Mouse (Mus musculus) embryonic facial prominence, embryonic 15.5 days (tissue): ENCODE measurements around the gene Setd6. TPM values are rescaled to one million over a fixed set of nuclear protein-coding genes. Genes with fewer than 3 reads are reported as not detected.

Experiments
- ATAC-seq: fragments of 200-750 bp; cut with Nextera tagmentation; 2 replicates; pipeline ENCODE4 v1.8.0; 2017; ENCODE audit warnings: low read depth, moderate TSS enrichment; ENCODE audit not compliant: insufficient number of reproducible peaks, low FRiP score, low TSS enrichment
- H3K27ac ChIP-seq: fragments of 300-500 bp; sonication (generic); replicated peaks from 2 replicates; pipeline ENCODE4 v1.5.1; 2015; ENCODE audit warnings: mild to moderate bottlenecking, inconsistent platforms
- H3K27me3 ChIP-seq: fragments of 300-500 bp; sonication (generic); 2 replicates; pipeline ENCODE4 v1.6.1; 2015; ENCODE audit warnings: inconsistent platforms
- H3K36me3 ChIP-seq: fragments of 300-500 bp; sonication (generic); 2 replicates; pipeline ENCODE4 v1.6.1; 2015; ENCODE audit warnings: mild to moderate bottlenecking, inconsistent platforms
- H3K4me1 ChIP-seq: fragments of 300-500 bp; sonication (generic); 2 replicates; pipeline ENCODE4 v1.6.1; 2015; ENCODE audit warnings: inconsistent platforms
- H3K4me2 ChIP-seq: fragments of 300-500 bp; sonication (generic); replicated peaks from 2 replicates; pipeline ENCODE4 v1.6.1; 2015; ENCODE audit warnings: mild to moderate bottlenecking, inconsistent platforms
- H3K4me3 ChIP-seq: fragments of 300-500 bp; sonication (generic); replicated peaks from 2 replicates; pipeline ENCODE4 v1.5.1; 2015; ENCODE audit warnings: mild to moderate bottlenecking, inconsistent platforms
- H3K9ac ChIP-seq: fragments of 300-500 bp; sonication (generic); 2 replicates; pipeline ENCODE4 v1.6.1; 2015; ENCODE audit warnings: inconsistent platforms
- H3K9me3 ChIP-seq: fragments of 300-500 bp; sonication (generic); replicated peaks from 2 replicates; pipeline ENCODE4 v1.6.1; 2016; ENCODE audit warnings: inconsistent platforms
- WGBS: fragments of 180-500 bp; shearing (Covaris S2); methylation state at CpG from one replicate; pipeline ENCODE4 v1.1.7; 2015; 5-methylcytosine and 5-hydroxymethylcytosine counted together
- polyA plus RNA-seq: library from polyadenylated mRNA; unstranded; fragments of >200 nt; fragmentation: Nextera tagmentation; extraction: Ambion mirVana; gene quantifications from 2 replicates; pipeline ENCODE4 v1.2.1, GENCODE M21; 2015

Gene Setd6
- 18.0 and 22.5 TPM in 2 replicates for polyA plus RNA-seq

DNA sequence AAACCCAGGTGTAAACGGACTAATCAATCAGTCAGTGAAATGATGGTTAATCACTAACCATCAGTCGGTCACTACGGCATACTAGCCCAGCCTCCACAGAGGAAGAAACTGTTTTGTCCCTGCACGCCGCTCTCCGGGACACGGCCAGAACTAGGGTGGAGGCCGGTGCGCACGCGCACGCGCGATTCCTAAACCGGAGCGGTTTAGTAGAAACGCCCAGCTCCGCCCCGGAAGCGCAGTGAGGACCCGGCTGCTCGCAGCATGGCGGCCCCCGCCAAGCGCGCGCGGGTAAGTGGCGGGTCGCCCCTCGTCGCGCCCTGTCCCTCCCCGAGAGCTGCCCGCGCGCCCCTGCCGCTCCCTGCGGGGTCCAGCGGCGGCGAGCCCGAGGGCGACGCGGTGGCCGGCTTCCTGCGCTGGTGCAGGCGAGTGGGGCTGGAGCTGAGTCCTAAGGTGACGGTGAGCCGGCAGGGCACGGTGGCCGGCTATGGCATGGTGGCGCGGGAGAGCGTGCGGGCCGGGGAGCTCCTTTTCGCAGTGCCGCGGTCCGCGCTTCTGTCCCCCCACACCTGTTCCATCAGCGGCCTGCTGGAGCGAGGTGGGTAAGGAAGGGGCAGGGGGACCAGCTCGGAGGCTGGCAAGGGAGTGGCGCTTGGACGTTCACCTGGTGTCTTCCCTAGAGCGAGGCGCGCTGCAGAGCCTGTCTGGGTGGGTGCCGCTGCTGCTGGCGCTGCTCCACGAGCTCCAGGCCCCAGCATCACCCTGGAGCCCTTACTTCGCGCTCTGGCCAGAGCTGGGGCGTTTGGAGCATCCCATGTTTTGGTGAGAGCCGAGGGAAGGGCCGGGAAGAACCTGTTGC is at the start of gene Setd6:
Gene Setd6 (plus strand): TSS at position 206 of the 856 bp plus-strand sequence.
- ATAC-seq: peak; percentile 88
- Histone ChIP-seq H3K27me3 (no peaks in the 10 kb centered on the region), H3K36me3 (peaks cover 36% of the 10 kb centered on the region), H3K9me3 (no peaks in the 10 kb centered on the region), H3K4me3 (peak within 1 kb of the TSS; percentile 86), H3K4me2 (peak within 1 kb of the TSS; percentile 90), H3K4me1 (peaks cover 18% of the 10 kb centered on the region), H3K27ac (peak within 1 kb of the TSS; percentile 72), H3K9ac (peak within 1 kb of the TSS; percentile 68)
- WGBS: 1% methylated on average over 75 of the region's 79 CpGs

DNA sequence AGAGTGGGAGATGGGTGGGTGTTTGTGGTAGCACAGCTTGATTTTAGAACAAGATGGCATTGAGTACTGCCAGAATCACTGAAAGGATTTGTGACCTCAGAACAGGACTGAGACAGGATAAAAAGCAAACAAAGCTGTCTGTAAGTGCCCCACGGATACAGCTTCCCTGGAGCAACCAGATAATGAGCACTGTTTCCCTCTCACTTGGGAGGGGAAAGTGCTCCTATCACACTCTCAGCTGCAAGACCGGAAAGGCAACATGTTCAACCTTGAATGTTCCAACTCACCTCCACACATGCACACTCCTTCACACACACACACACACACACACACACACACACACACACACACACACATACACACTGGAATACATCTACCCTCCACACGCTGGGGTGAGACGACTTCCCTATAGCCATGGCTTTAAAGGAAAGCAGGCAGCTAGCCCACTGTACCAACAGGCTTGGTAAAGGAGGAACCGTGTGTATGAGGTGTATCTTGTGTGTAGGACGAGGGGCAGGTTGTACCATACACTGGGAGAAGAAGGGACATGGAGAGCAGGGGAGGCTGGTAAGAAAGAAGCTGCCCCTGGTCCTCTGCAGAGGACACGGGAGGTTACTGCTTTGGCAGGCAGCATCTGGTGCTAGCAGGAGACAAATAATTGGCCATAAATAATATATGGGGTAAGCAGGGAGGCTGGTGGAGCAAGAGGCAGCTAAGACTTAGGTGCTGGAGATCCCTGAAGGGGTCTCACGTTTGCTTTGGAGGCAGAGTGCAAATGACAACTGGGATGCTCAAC is 47.3 kb upstream of the Setd6 start:
- H3K4me2 ChIP-seq: no peak overlapping the region
- H3K4me3 ChIP-seq: no peak overlapping the region
- no peak for ATAC-seq
- no peaks in the 10 kb centered on the region for H3K4me1 ChIP-seq
- 52% methylated on average over 8 of the region's 8 CpGs for WGBS
- no peaks in the 10 kb centered on the region for H3K36me3 ChIP-seq
- H3K27me3 ChIP-seq: peaks cover 10% of the 10 kb centered on the region
- no peak overlapping the region for H3K9ac ChIP-seq
- no peaks in the 10 kb centered on the region for H3K9me3 ChIP-seq
- H3K27ac ChIP-seq: no peak overlapping the region

GRCm38 (mm10) chr8:95669967-95670366 is 45.7 kb upstream of the Setd6 start:
- no peaks in the 10 kb centered on the region for H3K4me1 ChIP-seq

DNA sequence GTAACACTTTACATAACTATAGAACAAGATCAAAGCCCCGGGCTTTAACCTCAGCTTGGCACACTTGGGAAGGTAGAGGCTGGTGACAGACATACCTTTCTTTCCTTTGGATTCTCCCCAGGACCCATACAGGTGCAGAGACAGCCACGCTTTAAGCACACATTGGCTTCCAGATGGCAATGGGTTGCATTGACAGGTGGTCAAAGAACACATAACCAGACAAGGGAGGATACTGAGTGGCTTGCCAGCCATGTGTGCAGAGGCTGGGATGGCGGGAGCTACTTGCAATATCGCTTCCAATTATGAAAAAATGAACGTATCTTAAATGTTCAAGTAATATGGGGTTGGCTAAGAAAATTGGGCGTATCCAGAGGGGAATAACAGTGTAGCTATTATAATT is 43.8 kb upstream of the Setd6 start:
- H3K4me3 ChIP-seq: no peak overlapping the region
- WGBS: 80% methylated on average over 6 of the region's 6 CpGs
- no peaks in the 10 kb centered on the region for H3K9me3 ChIP-seq
- no peaks in the 10 kb centered on the region for H3K4me1 ChIP-seq
- H3K4me2 ChIP-seq: no peak overlapping the region
- no peak overlapping the region for H3K9ac ChIP-seq
- no peak overlapping the region for H3K27ac ChIP-seq
- ATAC-seq: no peak
- no peaks in the 10 kb centered on the region for H3K36me3 ChIP-seq
- H3K27me3 ChIP-seq: peaks cover 44% of the 10 kb centered on the region

More at GRCm38 (mm10) chr8:95669967-95670366, 45.7 kb upstream of the Setd6 start:
- Histone ChIP-seq H3K4me3 (no peak overlapping the region), H3K9me3 (no peaks in the 10 kb centered on the region), H3K27ac (no peak overlapping the region), H3K36me3 (no peaks in the 10 kb centered on the region), H3K4me2 (no peak overlapping the region), H3K27me3 (peaks cover 26% of the 10 kb centered on the region), H3K9ac (no peak overlapping the region)
- WGBS: 66% methylated on average over 2 of the region's 2 CpGs
- ATAC-seq: no peak

DNA sequence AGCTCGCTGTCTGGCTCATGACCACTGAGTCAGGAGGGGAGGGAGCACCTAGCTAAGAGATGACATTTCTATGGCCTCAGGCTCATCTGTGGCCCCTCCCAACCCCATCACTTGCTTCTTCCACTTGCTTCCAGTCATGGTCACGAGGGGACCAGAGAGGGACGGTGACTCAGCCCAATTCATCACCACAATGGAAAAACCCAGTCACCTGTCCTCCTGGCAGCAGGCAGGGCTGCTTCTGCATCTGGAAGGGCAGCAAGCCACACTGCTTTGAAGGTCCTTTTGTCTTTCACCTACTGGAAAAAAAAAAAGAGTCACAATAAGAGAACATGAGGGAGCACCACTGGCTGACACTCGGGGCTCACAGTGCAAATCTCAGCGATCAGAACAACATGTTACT is 42.9 kb upstream of the Setd6 start:
- Histone ChIP-seq H3K27me3 (peaks cover 53% of the 10 kb centered on the region), H3K9me3 (no peaks in the 10 kb centered on the region), H3K27ac (no peak overlapping the region), H3K36me3 (no peaks in the 10 kb centered on the region), H3K4me2 (no peak overlapping the region), H3K4me1 (peaks cover 5% of the 10 kb centered on the region; the same call in 1 of the 2 replicates), H3K9ac (no peak overlapping the region), H3K4me3 (no peak overlapping the region)
- WGBS: 71% methylated on average over 5 of the region's 5 CpGs
- ATAC-seq: no peak

GRCm38 (mm10) chr8:95676631-95677030 is 39.0 kb upstream of the Setd6 start, which contains the start of gene Ndrg4:
Gene Ndrg4 (plus strand): TSS chr8:95676980.
- peaks cover 84% of the 10 kb centered on the region for H3K27me3 ChIP-seq
- no peaks in the 10 kb centered on the region for H3K9me3 ChIP-seq
- WGBS: 31% methylated on average over 9 of the region's 9 CpGs
- H3K36me3 ChIP-seq: no peaks in the 10 kb centered on the region
- H3K9ac ChIP-seq: peak within 1 kb of the TSS; percentile 26; the same call in 1 of the 2 replicates
- H3K27ac ChIP-seq: no peak within 1 kb of the TSS
- H3K4me3 ChIP-seq: peak within 1 kb of the TSS; percentile 54
- peak within 1 kb of the TSS; percentile 98 for H3K4me2 ChIP-seq
- H3K4me1 ChIP-seq: peaks cover 15% of the 10 kb centered on the region
- no peak for ATAC-seq

- peaks cover 81% of the 10 kb centered on the region for H3K27me3 ChIP-seq
Measured at GRCm38 (mm10) chr8:95677591-95678023, 38.1 kb upstream of the Setd6 start.

DNA sequence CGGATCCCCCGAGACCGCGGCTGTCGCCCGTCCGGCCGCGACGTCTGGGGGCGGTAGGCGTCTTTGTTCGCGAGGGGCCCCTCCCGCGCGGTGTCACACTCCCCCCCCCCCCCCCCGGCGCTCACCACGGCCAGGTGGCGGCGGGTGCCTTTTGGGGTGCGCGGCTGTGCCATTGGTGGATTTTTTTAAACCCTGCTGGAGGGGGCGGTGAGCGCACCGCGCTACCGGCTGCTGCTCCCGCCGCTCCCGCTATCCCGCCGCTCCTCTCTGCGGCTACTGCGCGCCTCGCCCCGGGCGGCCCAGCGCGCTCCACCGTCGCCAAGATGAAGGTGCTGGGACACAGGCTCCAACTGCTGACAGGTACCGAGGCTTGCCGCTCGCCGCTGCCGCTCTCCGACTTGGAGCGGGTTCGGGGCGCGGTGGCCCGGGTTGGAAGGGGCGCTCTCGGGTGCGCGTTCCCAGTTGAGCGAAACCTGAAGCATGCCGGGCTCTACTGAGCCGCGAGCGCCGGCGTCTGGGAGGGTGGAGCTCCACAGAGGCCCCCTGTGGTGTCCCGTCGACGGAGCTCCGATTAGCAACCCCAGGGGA is 37.6 kb upstream of the Setd6 start:
- Histone ChIP-seq H3K27ac (no peak overlapping the region), H3K4me1 (peaks cover 15% of the 10 kb centered on the region), H3K9me3 (no peaks in the 10 kb centered on the region), H3K9ac (peak overlapping the region; percentile 26; the same call in 1 of the 2 replicates), H3K36me3 (no peaks in the 10 kb centered on the region), H3K4me3 (peak overlapping the region; percentile 54), H3K27me3 (peaks cover 76% of the 10 kb centered on the region), H3K4me2 (peak overlapping the region; percentile 98)
- peak; percentile 36; the same call in 1 of the 2 replicates for ATAC-seq
- under 1% methylated on average over 60 of the region's 70 CpGs for WGBS

More at GRCm38 (mm10) chr8:95677591-95678023, 38.1 kb upstream of the Setd6 start:
- Histone ChIP-seq H3K4me1 (peaks cover 15% of the 10 kb centered on the region), H3K9me3 (no peaks in the 10 kb centered on the region), H3K36me3 (no peaks in the 10 kb centered on the region), H3K4me2 (peak overlapping the region; percentile 98), H3K4me3 (peak overlapping the region; percentile 54), H3K27ac (no peak overlapping the region), H3K9ac (peak overlapping the region; percentile 26; the same call in 1 of the 2 replicates)
- WGBS: under 1% methylated on average over 36 of the region's 48 CpGs
- ATAC-seq: peak; percentile 45; the same call in 1 of the 2 replicates

- Histone ChIP-seq H3K27me3 (peaks cover 11% of the 10 kb centered on the region; the same call in 1 of the 2 replicates), H3K4me1 (no peaks in the 10 kb centered on the region), H3K9me3 (no peaks in the 10 kb centered on the region), H3K36me3 (no peaks in the 10 kb centered on the region), H3K4me2 (no peak overlapping the region), H3K9ac (no peak overlapping the region), H3K27ac (no peak overlapping the region), H3K4me3 (no peak overlapping the region)
- peak; percentile 34; the same call in 1 of the 2 replicates for ATAC-seq
- 56% methylated on average over 10 of the region's 10 CpGs for WGBS
Measured at GRCm38 (mm10) chr8:95688073-95688672, 27.5 kb upstream of the Setd6 start.

DNA sequence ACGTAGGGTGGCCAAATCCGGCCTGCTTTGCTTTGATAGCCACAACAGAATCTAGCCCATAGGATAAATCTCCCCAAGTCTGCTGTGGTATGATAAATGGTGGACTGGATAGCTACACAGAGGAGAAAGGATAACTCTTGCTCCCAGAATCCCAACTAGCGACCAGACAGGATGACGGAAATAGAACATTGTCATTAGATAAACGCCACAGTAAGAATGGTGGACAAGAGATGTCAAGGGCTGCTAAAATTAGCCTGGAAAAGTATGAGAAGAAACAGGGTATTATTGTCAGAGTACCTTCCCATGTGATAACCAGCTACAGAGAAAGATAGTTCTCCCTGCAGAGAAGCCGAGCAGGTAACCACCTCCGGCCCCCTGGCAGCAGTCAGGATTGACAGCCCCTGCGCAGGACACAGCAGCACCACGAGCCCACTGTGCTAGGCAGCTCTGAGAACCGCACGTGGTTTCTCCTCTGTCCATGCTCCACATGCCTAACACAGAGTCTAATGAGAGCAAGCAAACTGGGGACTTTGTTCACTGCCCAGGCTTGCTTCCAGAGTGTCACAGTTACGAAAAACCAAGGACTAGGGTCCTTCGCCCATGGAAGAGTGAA is 24.6 kb upstream of the Setd6 start:
- Histone ChIP-seq H3K27ac (no peak overlapping the region), H3K4me2 (no peak overlapping the region), H3K4me3 (no peak overlapping the region), H3K36me3 (no peaks in the 10 kb centered on the region), H3K4me1 (no peaks in the 10 kb centered on the region), H3K9me3 (no peaks in the 10 kb centered on the region), H3K9ac (no peak overlapping the region), H3K27me3 (peaks cover 34% of the 10 kb centered on the region)
- 72% methylated on average over 13 of the region's 13 CpGs for WGBS
- ATAC-seq: no peak
